Mouse (Mus musculus): ENCODE results near the gene Spint2. TPM values are rescaled to one million over a fixed set of nuclear protein-coding genes. Genes with fewer than 3 reads are reported as not detected.

Gene Spint2
- polyA plus RNA-seq, 1 experiment from 2014 or later = 44.0 TPM

- Histone ChIP-seq H3K4me1 (replicated peaks) (peaks cover 36% of the 10 kb centered on the region), H3K9ac (no peak overlapping the region), H3K27ac (no peak overlapping the region), H3K36me3 (no peaks in the 10 kb centered on the region), H3K9me3 (no peaks in the 10 kb centered on the region), H3K4me2 (no peak overlapping the region), H3K27me3 (peaks cover 51% of the 10 kb centered on the region), H3K4me3 (no peak overlapping the region)
- 87% methylated on average over 7 of the region's 7 CpGs for WGBS
- no peak for ATAC-seq (ENCODE audit: low FRiP score)
Observed at GRCm38 (mm10) chr7:29287481-29287880, 5.8 kb upstream of the Spint2 start.

GRCm38 (mm10) chr7:29284523-29284922 is 2.8 kb upstream of the Spint2 start:
- Histone ChIP-seq H3K27ac (no peak overlapping the region), H3K4me3 (no peak overlapping the region), H3K9ac (no peak overlapping the region), H3K4me1 (replicated peaks) (peaks cover 29% of the 10 kb centered on the region), H3K9me3 (no peaks in the 10 kb centered on the region), H3K27me3 (peaks cover 74% of the 10 kb centered on the region), H3K4me2 (no peak overlapping the region), H3K36me3 (no peaks in the 10 kb centered on the region)
- 93% methylated on average over 6 of the region's 6 CpGs for WGBS
- ATAC-seq (ENCODE audit: low FRiP score) = no peak

- Histone ChIP-seq H3K27ac (no peak overlapping the region), H3K4me2 (no peak overlapping the region), H3K27me3 (peaks cover 75% of the 10 kb centered on the region), H3K9me3 (no peaks in the 10 kb centered on the region), H3K4me3 (no peak overlapping the region), H3K4me1 (replicated peaks) (peaks cover 22% of the 10 kb centered on the region), H3K36me3 (no peaks in the 10 kb centered on the region), H3K9ac (no peak overlapping the region)
- ATAC-seq (ENCODE audit: low FRiP score) = no peak
- WGBS = 80% methylated on average over 4 of the region's 4 CpGs
Observed at GRCm38 (mm10) chr7:29283876-29284275, 2.2 kb upstream of the Spint2 start.

GRCm38 (mm10) chr7:29282074-29282554 is 402 bp upstream of the Spint2 start:
- H3K4me1 ChIP-seq (replicated peaks) = peaks cover 18% of the 10 kb centered on the region
- peaks cover 67% of the 10 kb centered on the region for H3K27me3 ChIP-seq
- no peaks in the 10 kb centered on the region for H3K36me3 ChIP-seq
- no peak overlapping the region for H3K27ac ChIP-seq
- 10% methylated on average over 21 of the region's 21 CpGs for WGBS
- H3K9ac ChIP-seq = peak overlapping the region; percentile 76
- ATAC-seq (ENCODE audit: low FRiP score) = peak; percentile 34; the same call in 1 of the 2 replicates
- peak overlapping the region; percentile 95 for H3K4me2 ChIP-seq
- H3K4me3 ChIP-seq = peak overlapping the region; percentile 60
- no peaks in the 10 kb centered on the region for H3K9me3 ChIP-seq

- ATAC-seq (ENCODE audit: low FRiP score) = no peak
- Histone ChIP-seq H3K4me3 (peak overlapping the region; percentile 60), H3K4me2 (peak overlapping the region; percentile 95), H3K36me3 (no peaks in the 10 kb centered on the region), H3K9ac (peak overlapping the region; percentile 76; the same call in 1 of the 2 replicates), H3K27ac (no peak overlapping the region), H3K9me3 (no peaks in the 10 kb centered on the region), H3K4me1 (replicated peaks) (peaks cover 18% of the 10 kb centered on the region), H3K27me3 (peaks cover 61% of the 10 kb centered on the region)
- 15% methylated on average over 13 of the region's 13 CpGs for WGBS
Observed at GRCm38 (mm10) chr7:29280801-29281200, 911 bp downstream of the Spint2 start.

GRCm38 (mm10) chr7:29279924-29280323 is 1.8 kb downstream of the Spint2 start:
- H3K27me3 ChIP-seq = peaks cover 56% of the 10 kb centered on the region
- no peaks in the 10 kb centered on the region for H3K9me3 ChIP-seq
- no peaks in the 10 kb centered on the region for H3K36me3 ChIP-seq
- H3K9ac ChIP-seq = no peak overlapping the region
- H3K27ac ChIP-seq = no peak overlapping the region
- H3K4me2 ChIP-seq = no peak overlapping the region
- WGBS = 84% methylated on average over 8 of the region's 8 CpGs
- no peak overlapping the region for H3K4me3 ChIP-seq
- ATAC-seq (ENCODE audit: low FRiP score) = no peak
- H3K4me1 ChIP-seq (replicated peaks) = peaks cover 18% of the 10 kb centered on the region

GRCm38 (mm10) chr7:29279261-29279660 is 2.5 kb downstream of the Spint2 start:
- H3K27me3 ChIP-seq = peaks cover 49% of the 10 kb centered on the region
- no peak overlapping the region for H3K4me2 ChIP-seq
- no peak overlapping the region for H3K9ac ChIP-seq
- H3K9me3 ChIP-seq = no peaks in the 10 kb centered on the region
- H3K36me3 ChIP-seq = no peaks in the 10 kb centered on the region
- ATAC-seq (ENCODE audit: low FRiP score) = no peak
- H3K27ac ChIP-seq = no peak overlapping the region
- H3K4me3 ChIP-seq = no peak overlapping the region
- H3K4me1 ChIP-seq (replicated peaks) = peaks cover 18% of the 10 kb centered on the region

GRCm38 (mm10) chr7:29277510-29277909 is 4.2 kb downstream of the Spint2 start:
- WGBS = 92% methylated on average over 4 of the region's 4 CpGs
- Histone ChIP-seq H3K27me3 (peaks cover 35% of the 10 kb centered on the region), H3K27ac (no peak overlapping the region), H3K4me1 (replicated peaks) (peaks cover 18% of the 10 kb centered on the region), H3K4me3 (no peak overlapping the region), H3K36me3 (no peaks in the 10 kb centered on the region), H3K9me3 (no peaks in the 10 kb centered on the region), H3K9ac (no peak overlapping the region), H3K4me2 (no peak overlapping the region)
- no peak for ATAC-seq (ENCODE audit: low FRiP score)

GRCm38 (mm10) chr7:29276715-29277114 is 5.0 kb downstream of the Spint2 start:
- Histone ChIP-seq H3K27me3 (peaks cover 27% of the 10 kb centered on the region), H3K9me3 (no peaks in the 10 kb centered on the region), H3K4me3 (no peak overlapping the region), H3K4me1 (replicated peaks) (peaks cover 13% of the 10 kb centered on the region), H3K4me2 (no peak overlapping the region), H3K36me3 (no peaks in the 10 kb centered on the region), H3K9ac (no peak overlapping the region), H3K27ac (no peak overlapping the region)
- WGBS = 78% methylated on average over 5 of the region's 5 CpGs
- ATAC-seq (ENCODE audit: low FRiP score) = no peak

- Histone ChIP-seq H3K36me3 (no peaks in the 10 kb centered on the region), H3K27ac (no peak overlapping the region), H3K4me3 (no peak overlapping the region), H3K9me3 (no peaks in the 10 kb centered on the region), H3K4me1 (replicated peaks) (no peaks in the 10 kb centered on the region), H3K27me3 (no peaks in the 10 kb centered on the region), H3K4me2 (no peak overlapping the region), H3K9ac (no peak overlapping the region)
- ATAC-seq (ENCODE audit: low FRiP score) = no peak
- WGBS = 85% methylated on average over 8 of the region's 8 CpGs
Observed at GRCm38 (mm10) chr7:29271687-29272465, 9.8 kb downstream of the Spint2 start.

- WGBS = 91% methylated on average over 4 of the region's 4 CpGs
- Histone ChIP-seq H3K27ac (no peak overlapping the region), H3K9ac (no peak overlapping the region), H3K4me3 (no peak overlapping the region), H3K36me3 (no peaks in the 10 kb centered on the region), H3K27me3 (no peaks in the 10 kb centered on the region), H3K9me3 (no peaks in the 10 kb centered on the region), H3K4me1 (replicated peaks) (no peaks in the 10 kb centered on the region), H3K4me2 (no peak overlapping the region)
- ATAC-seq (ENCODE audit: low FRiP score) = no peak
Observed at GRCm38 (mm10) chr7:29270445-29270844, 11.3 kb downstream of the Spint2 start.

GRCm38 (mm10) chr7:29266931-29267330 is 14.8 kb downstream of the Spint2 start:
- no peak for ATAC-seq (ENCODE audit: low FRiP score)
- Histone ChIP-seq H3K9me3 (no peaks in the 10 kb centered on the region), H3K9ac (no peak overlapping the region), H3K27ac (no peak overlapping the region), H3K4me2 (no peak overlapping the region), H3K36me3 (no peaks in the 10 kb centered on the region), H3K4me3 (no peak overlapping the region), H3K27me3 (no peaks in the 10 kb centered on the region), H3K4me1 (replicated peaks) (no peaks in the 10 kb centered on the region)
- WGBS = 60% methylated on average over 4 of the region's 4 CpGs

- no peak for ATAC-seq (ENCODE audit: low FRiP score)
- 80% methylated on average over 7 of the region's 7 CpGs for WGBS
- no peak overlapping the region for H3K9ac ChIP-seq
Observed at GRCm38 (mm10) chr7:29265636-29266035, 16.1 kb downstream of the Spint2 start.

More at GRCm38 (mm10) chr7:29265636-29266035, 16.1 kb downstream of the Spint2 start:
- Histone ChIP-seq H3K27ac (no peak overlapping the region), H3K9me3 (no peaks in the 10 kb centered on the region), H3K27me3 (no peaks in the 10 kb centered on the region), H3K4me3 (no peak overlapping the region), H3K4me1 (replicated peaks) (no peaks in the 10 kb centered on the region), H3K4me2 (no peak overlapping the region), H3K36me3 (no peaks in the 10 kb centered on the region)
